Comparison of ENCODE assay signal across 11 mouse cellular contexts in genomic region chr8:108595061-108595419, GRCm38 (mm10).
DNase-seq lines count a peak whose midpoint lies in the region; ATAC-seq lines count a peak whose summit lies in the region.
"Had no signal": no experiment of that assay in that cellular context is flagged by ENCODE, and none has a peak within 500 bp of the region (broad histone marks: within the 10 kb centered on the region; RNA-seq: fewer than 3 reads in every experiment).

No protein-coding gene starts in this region.

- H3K36me3 ChIP-seq in heart, embryonic 14.5 days (ENCODE audit: control insufficient read depth, insufficient read depth, low read length), result no peaks in the 10 kb centered on the region
- H3K36me3 ChIP-seq in midbrain, embryonic 10.5 days, result no peaks in the 10 kb centered on the region
- H3K36me3 ChIP-seq in midbrain, embryonic 15.5 days (replicated peaks), result no peaks in the 10 kb centered on the region
- no peaks in the 10 kb centered on the region for H3K36me3 ChIP-seq in embryonic facial prominence, embryonic 12.5 days
- H3K36me3 ChIP-seq: embryonic facial prominence, embryonic 13.5 days; stomach, embryonic 15.5 days had no signal

- H3K4me3 ChIP-seq in heart, embryonic 14.5 days (ENCODE audit: control insufficient read depth in 1 of 2, insufficient read depth in 1 of 2, low read depth in 1 of 2, low read length in 2 of 2), result no peak overlapping the region
- no peak overlapping the region for H3K4me3 ChIP-seq in midbrain, embryonic 10.5 days
- no peak overlapping the region for H3K4me3 ChIP-seq in midbrain, embryonic 15.5 days
- no peak overlapping the region for H3K4me3 ChIP-seq in embryonic facial prominence, embryonic 12.5 days
- H3K4me3 ChIP-seq: embryonic facial prominence, embryonic 13.5 days; stomach, embryonic 15.5 days had no signal

- ATAC-seq in heart, embryonic 14.5 days (ENCODE audit: insufficient number of reproducible peaks, insufficient read depth, low FRiP score, low read depth), result no peak
- ATAC-seq in midbrain, embryonic 15.5 days (replicated peaks), result no peak
- no peak for ATAC-seq in embryonic facial prominence, embryonic 12.5 days (ENCODE audit: insufficient number of reproducible peaks, insufficient read depth, low FRiP score, low TSS enrichment)

- 65% methylated on average over 9 of the region's 9 CpGs for WGBS in heart, embryonic 14.5 days
- WGBS in midbrain, embryonic 10.5 days, result 67% methylated on average over 9 of the region's 9 CpGs
- 57% methylated on average over 9 of the region's 9 CpGs for WGBS in midbrain, embryonic 15.5 days
- 43% methylated on average over 9 of the region's 9 CpGs for WGBS in embryonic facial prominence, embryonic 12.5 days

- intact Hi-C loops in heart, postnatal 10 days (cut with DNase I), result loop anchor here (5.0 kb wide), 1 partner anchor 52 kb away; no protein-coding TSS in a partner anchor

- DNase-seq in heart, postnatal 10 days, result no peak
- no peak for DNase-seq in midbrain, embryonic 10.5 days (ENCODE audit: low spot score)
- DNase-seq in naive thymus-derived CD4-positive, alpha-beta T cell, adult 2 months (ENCODE audit: low read depth), result peak; percentile 17
- DNase-seq in urinary bladder, postnatal 25 days (ENCODE audit: low spot score), result no peak
- no peak for DNase-seq in T-cell, adult 2 months (ENCODE audit: low spot score)
- DNase-seq: gastrocnemius, postnatal 25 days had no signal

- no peak overlapping the region for H3K9ac ChIP-seq in heart, embryonic 14.5 days (ENCODE audit: low read length)
- no peak overlapping the region for H3K9ac ChIP-seq in midbrain, embryonic 15.5 days
- H3K9ac ChIP-seq in embryonic facial prominence, embryonic 12.5 days, result no peak overlapping the region
- H3K9ac ChIP-seq: embryonic facial prominence, embryonic 13.5 days; stomach, embryonic 15.5 days had no signal

- no peaks in the 10 kb centered on the region for H3K9me3 ChIP-seq in heart, embryonic 14.5 days (ENCODE audit: control insufficient read depth, low read length)
- H3K9me3 ChIP-seq in midbrain, embryonic 10.5 days (replicated peaks), result no peaks in the 10 kb centered on the region
- no peaks in the 10 kb centered on the region for H3K9me3 ChIP-seq in midbrain, embryonic 15.5 days
- no peaks in the 10 kb centered on the region for H3K9me3 ChIP-seq in embryonic facial prominence, embryonic 12.5 days
- H3K9me3 ChIP-seq: embryonic facial prominence, embryonic 13.5 days; stomach, embryonic 15.5 days had no signal

- H3K4me2 ChIP-seq in heart, embryonic 14.5 days (ENCODE audit: low read length), result no peak overlapping the region
- no peak overlapping the region for H3K4me2 ChIP-seq in midbrain, embryonic 15.5 days
- no peak overlapping the region; the same call in 1 of the 2 replicates for H3K4me2 ChIP-seq in embryonic facial prominence, embryonic 12.5 days (replicated peaks)
- H3K4me2 ChIP-seq: stomach, embryonic 15.5 days had no signal

- peak overlapping the region; percentile 59 to 73; a peak in 3 of 4 replicates for H3K27ac ChIP-seq in heart, embryonic 14.5 days (replicated peaks in 1 of 2; ENCODE audit: control insufficient read depth in 1 of 2, insufficient read depth in 1 of 2, low read depth in 2 of 2, low read length in 2 of 2)
- 0 out of 2 replicates have a peak overlapping the region, but pooled peaks have one; percentile 15 for H3K27ac ChIP-seq in midbrain, embryonic 10.5 days (replicated peaks)
- H3K27ac ChIP-seq in midbrain, embryonic 15.5 days, result no peak overlapping the region
- H3K27ac ChIP-seq in embryonic facial prominence, embryonic 12.5 days, result peak overlapping the region; percentile 82

- peaks cover 6 to 26% of the 10 kb centered on the region in 2 experiments; a peak in 3 of 4 replicates for H3K4me1 ChIP-seq in heart, embryonic 14.5 days (ENCODE audit: control insufficient read depth in 2 of 2, insufficient read depth in 2 of 2, low read length in 2 of 2)
- H3K4me1 ChIP-seq in midbrain, embryonic 10.5 days, result peaks cover 25% of the 10 kb centered on the region
- peaks cover 15% of the 10 kb centered on the region for H3K4me1 ChIP-seq in midbrain, embryonic 15.5 days
- peaks cover 39% of the 10 kb centered on the region for H3K4me1 ChIP-seq in embryonic facial prominence, embryonic 12.5 days

- no peaks in the 10 kb centered on the region for H3K27me3 ChIP-seq in heart, embryonic 14.5 days (ENCODE audit: control insufficient read depth, insufficient read depth, low read length)
- H3K27me3 ChIP-seq in midbrain, embryonic 10.5 days (ENCODE audit: low read depth, poor library complexity, severe bottlenecking), result no peaks in the 10 kb centered on the region
- no peaks in the 10 kb centered on the region for H3K27me3 ChIP-seq in midbrain, embryonic 15.5 days (replicated peaks)
- H3K27me3 ChIP-seq in embryonic facial prominence, embryonic 12.5 days, result no peaks in the 10 kb centered on the region
- H3K27me3 ChIP-seq: embryonic facial prominence, embryonic 13.5 days; stomach, embryonic 15.5 days had no signal
